Mouse (Mus musculus) forebrain, embryonic 14.5 days (tissue): ENCODE measurements around the gene Slc51a. TPM values are rescaled to one million over a fixed set of nuclear protein-coding genes. Genes with fewer than 3 reads are reported as not detected.

Source experiments
- ATAC-seq: fragments of 200-750 bp; cut with Nextera tagmentation; 2 replicates; pipeline ENCODE4 v1.8.0; 2017; ENCODE audit warnings: mild to moderate bottlenecking, moderate library complexity
- DNase-seq: peaks from one replicate; pipeline ENCODE4 v3.0.0-alpha.2; 2015; ENCODE audit warnings: low spot score
- H3K27ac ChIP-seq: fragments of 300-500 bp; sonication (generic); 2 replicates; pipeline ENCODE4 v1.5.1; 2014; ENCODE audit warnings: low read depth, mild to moderate bottlenecking, control low read depth, low read length, moderate library complexity
- H3K27me3 ChIP-seq: fragments of 300-500 bp; sonication (generic); replicated peaks from 2 replicates; pipeline ENCODE4 v1.6.1; 2014; ENCODE audit warnings: low read length, control low read depth, mixed read lengths; ENCODE audit not compliant: control insufficient read depth, insufficient read depth
- H3K36me3 ChIP-seq: fragments of 300-500 bp; sonication (generic); 2 replicates; pipeline ENCODE4 v1.6.1; 2014; ENCODE audit warnings: low read length, control low read depth; ENCODE audit not compliant: control insufficient read depth, insufficient read depth
- H3K4me1 ChIP-seq: fragments of 300-500 bp; sonication (generic); 2 replicates; pipeline ENCODE4 v1.6.1; 2014; ENCODE audit warnings: antibody characterized with exemption, low read length, control low read depth; ENCODE audit not compliant: control insufficient read depth, insufficient read depth
- H3K4me2 ChIP-seq: fragments of 300-500 bp; sonication (generic); 2 replicates; pipeline ENCODE4 v1.6.1; 2014; ENCODE audit warnings: mild to moderate bottlenecking, control low read depth, low read length
- H3K4me3 ChIP-seq: fragments of 300-500 bp; sonication (generic); 2 replicates; pipeline ENCODE4 v1.5.1; 2014; ENCODE audit warnings: low read depth, low read length, control low read depth
- H3K9ac ChIP-seq: fragments of 300-500 bp; sonication (generic); 2 replicates; pipeline ENCODE4 v1.6.1; 2014; ENCODE audit warnings: mild to moderate bottlenecking, low read length, control low read depth, moderate library complexity
- H3K9me3 ChIP-seq: fragments of 300-500 bp; sonication (generic); replicated peaks from 2 replicates; pipeline ENCODE4 v1.6.1; 2016; ENCODE audit warnings: low read length, control low read depth, mixed read lengths; ENCODE audit not compliant: control insufficient read depth
- WGBS: fragments of 180-500 bp; shearing (Covaris S2); extraction: QIAGEN DNeasy Blood & Tissue Kit; methylation state at CpG from one replicate; pipeline ENCODE4 v1.1.7; 2014; 5-methylcytosine and 5-hydroxymethylcytosine counted together
- polyA plus RNA-seq: library from polyadenylated mRNA; unstranded; fragments of >200 nt; fragmentation: Nextera tagmentation; extraction: Ambion mirVana; gene quantifications from 2 replicates; pipeline ENCODE4 v1.2.1, GENCODE M21; 2014

Gene Slc51a
- 0.20 and 0.21 TPM in 2 replicates for polyA plus RNA-seq

GRCm38 (mm10) chr16:32487234-32488111 lies at the start of gene Slc51a:
TSS of gene Slc51a (minus strand) at chr16:32487879.
- H3K4me1 ChIP-seq, result no peaks in the 10 kb centered on the region
- no peak within 1 kb of the TSS for H3K4me3 ChIP-seq
- H3K27me3 ChIP-seq, result no peaks in the 10 kb centered on the region
- H3K36me3 ChIP-seq, result no peaks in the 10 kb centered on the region
- H3K9me3 ChIP-seq, result no peaks in the 10 kb centered on the region
- no peak within 1 kb of the TSS for H3K27ac ChIP-seq
- ATAC-seq, result no peak
- 69% methylated on average over 15 of the region's 15 CpGs for WGBS
- H3K4me2 ChIP-seq, result no peak within 1 kb of the TSS
- H3K9ac ChIP-seq, result no peak within 1 kb of the TSS
- no peak for DNase-seq

- WGBS, result 38% methylated on average over 5 of the region's 5 CpGs
- H3K27ac ChIP-seq, result no peak overlapping the region
- H3K4me3 ChIP-seq, result no peak overlapping the region
- H3K4me1 ChIP-seq, result peaks cover 11% of the 10 kb centered on the region
- H3K4me2 ChIP-seq, result no peak overlapping the region
- no peaks in the 10 kb centered on the region for H3K36me3 ChIP-seq
- H3K9ac ChIP-seq, result no peak overlapping the region
- no peak for ATAC-seq
- no peak for DNase-seq
- H3K9me3 ChIP-seq, result no peaks in the 10 kb centered on the region
- no peaks in the 10 kb centered on the region for H3K27me3 ChIP-seq
Measured at GRCm38 (mm10) chr16:32535157-32535751, 47.6 kb upstream of the Slc51a start.

- Histone ChIP-seq H3K27ac (no peak overlapping the region), H3K4me1 (peaks cover 11% of the 10 kb centered on the region), H3K4me3 (no peak overlapping the region), H3K27me3 (no peaks in the 10 kb centered on the region), H3K9me3 (no peaks in the 10 kb centered on the region), H3K4me2 (no peak overlapping the region), H3K36me3 (no peaks in the 10 kb centered on the region), H3K9ac (no peak overlapping the region)
- WGBS, result 46% methylated on average over 18 of the region's 18 CpGs
- ATAC-seq (peak; percentile 42; the same call in 1 of the 2 replicates), DNase-seq (peak; percentile 20)
Measured at GRCm38 (mm10) chr16:32532878-32533826, 45.5 kb upstream of the Slc51a start.

GRCm38 (mm10) chr16:32526906-32527305 lies 39.2 kb upstream of the Slc51a start:
- Histone ChIP-seq H3K9me3 (no peaks in the 10 kb centered on the region), H3K27me3 (no peaks in the 10 kb centered on the region), H3K36me3 (no peaks in the 10 kb centered on the region), H3K4me2 (no peak overlapping the region), H3K9ac (no peak overlapping the region), H3K27ac (no peak overlapping the region), H3K4me3 (no peak overlapping the region), H3K4me1 (no peaks in the 10 kb centered on the region)
- no peak for ATAC-seq
- WGBS, result 76% methylated on average over 7 of the region's 7 CpGs
- no peak for DNase-seq

GRCm38 (mm10) chr16:32524244-32524615 lies 36.6 kb upstream of the Slc51a start:
- DNase-seq (no peak), ATAC-seq (no peak)
- Histone ChIP-seq H3K36me3 (no peaks in the 10 kb centered on the region), H3K4me1 (no peaks in the 10 kb centered on the region; the same call in 1 of the 2 replicates), H3K9ac (no peak overlapping the region), H3K4me2 (no peak overlapping the region), H3K27me3 (no peaks in the 10 kb centered on the region), H3K4me3 (no peak overlapping the region), H3K9me3 (no peaks in the 10 kb centered on the region), H3K27ac (no peak overlapping the region)
- WGBS, result 68% methylated on average over 5 of the region's 5 CpGs

- WGBS, result 69% methylated on average over 8 of the region's 8 CpGs
- H3K27ac ChIP-seq, result no peak overlapping the region
- no peak overlapping the region for H3K4me2 ChIP-seq
- no peaks in the 10 kb centered on the region for H3K27me3 ChIP-seq
- H3K9ac ChIP-seq, result no peak overlapping the region
- ATAC-seq (no peak), DNase-seq (peak; percentile 43)
- no peaks in the 10 kb centered on the region for H3K9me3 ChIP-seq
- H3K4me1 ChIP-seq, result no peaks in the 10 kb centered on the region; the same call in 1 of the 2 replicates
- H3K36me3 ChIP-seq, result no peaks in the 10 kb centered on the region
- H3K4me3 ChIP-seq, result no peak overlapping the region
Measured at GRCm38 (mm10) chr16:32523462-32524243, 36.0 kb upstream of the Slc51a start.

- H3K9ac ChIP-seq, result no peak overlapping the region
- ATAC-seq (no peak), DNase-seq (no peak)
- 87% methylated on average over 6 of the region's 6 CpGs for WGBS
- H3K27me3 ChIP-seq, result no peaks in the 10 kb centered on the region
- no peak overlapping the region for H3K4me2 ChIP-seq
- no peaks in the 10 kb centered on the region; the same call in 1 of the 2 replicates for H3K4me1 ChIP-seq
- no peaks in the 10 kb centered on the region for H3K36me3 ChIP-seq
- H3K4me3 ChIP-seq, result no peak overlapping the region
- H3K27ac ChIP-seq, result no peak overlapping the region
- no peaks in the 10 kb centered on the region for H3K9me3 ChIP-seq
Measured at GRCm38 (mm10) chr16:32522578-32523194, 35.0 kb upstream of the Slc51a start.

GRCm38 (mm10) chr16:32520372-32520748 lies 32.7 kb upstream of the Slc51a start:
- no peak overlapping the region for H3K4me2 ChIP-seq
- 33% methylated on average over 9 of the region's 9 CpGs for WGBS
- no peak overlapping the region for H3K9ac ChIP-seq
- H3K4me3 ChIP-seq, result no peak overlapping the region
- peaks cover 12% of the 10 kb centered on the region for H3K4me1 ChIP-seq
- DNase-seq, result no peak
- H3K9me3 ChIP-seq, result no peaks in the 10 kb centered on the region
- ATAC-seq, result no peak
- no peak overlapping the region for H3K27ac ChIP-seq
- no peaks in the 10 kb centered on the region for H3K27me3 ChIP-seq
- no peaks in the 10 kb centered on the region for H3K36me3 ChIP-seq
